Mouse (Mus musculus): ENCODE data around the gene Gm8300.
"Not testable (repeated sequence)": the region's sequence is repeated elsewhere in the genome, so short reads cannot be mapped to it uniquely, and the experiment has no call there.

DNA sequence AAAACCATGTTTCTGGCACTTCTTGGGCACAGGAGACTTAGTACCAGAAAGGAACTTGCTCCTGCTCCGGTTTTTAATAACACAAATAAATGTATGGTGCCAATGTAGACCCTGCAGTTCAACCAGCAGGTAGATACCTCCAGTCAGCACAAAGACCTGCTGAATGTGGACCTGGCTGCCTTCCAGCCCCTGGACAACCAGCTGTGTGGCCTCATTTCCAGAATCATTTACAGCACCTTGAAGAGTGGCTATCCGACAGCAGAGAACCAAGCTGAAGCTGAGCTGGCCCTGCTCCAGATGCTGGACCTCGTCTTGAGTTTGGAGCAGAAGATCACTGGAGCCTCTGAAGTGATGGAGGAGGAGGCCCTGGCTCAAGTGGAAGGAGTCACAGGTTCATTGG is 5.5 kb downstream of the Gm8300 start:
- not testable (repeated sequence) for TF ChIP-seq POLR2A (IDR thresholded peaks at IDR 0.05; ENCODE audit: low read depth, low read length); CTCF (conservative IDR thresholded peaks at IDR 0.05; ENCODE audit: insufficient read depth, insufficient read length, low read depth, low read length)
